Mouse (Mus musculus) heart, embryonic 14.5 days (tissue): Measurements from ENCODE around the gene Gm49601. TPM values are rescaled to one million over a fixed set of nuclear protein-coding genes. Genes with fewer than 3 reads are reported as not detected.

ENCODE experiments used
- ATAC-seq: fragments of 200-750 bp; cut with Nextera tagmentation; 2 replicates; pipeline ENCODE4 v1.8.0; 2017; ENCODE audit warnings: low read depth, moderate TSS enrichment; ENCODE audit not compliant: insufficient number of reproducible peaks, insufficient read depth, low FRiP score
- H3K27ac ChIP-seq, 2 experiments: fragments of 200-500 bp in 1 of 2; fragments of 300-500 bp in 1 of 2; sonication (generic) in 1 of 2; replicated peaks in 1 of 2; 2 replicates each; pipeline ENCODE4 v1.5.1; 2012 to 2014; ENCODE audit warnings: low read depth in 2 of 2, low read length in 2 of 2, control low read depth in 1 of 2, mild to moderate bottlenecking in 1 of 2, mixed read lengths in 1 of 2; ENCODE audit not compliant: control insufficient read depth in 1 of 2, insufficient read depth in 1 of 2
- H3K27me3 ChIP-seq: fragments of 300-500 bp; sonication (generic); 2 replicates; pipeline ENCODE4 v1.6.1; 2014; ENCODE audit warnings: mild to moderate bottlenecking, low read length, control low read depth; ENCODE audit not compliant: control insufficient read depth, insufficient read depth
- H3K36me3 ChIP-seq: fragments of 300-500 bp; sonication (generic); 2 replicates; pipeline ENCODE4 v1.6.1; 2014; ENCODE audit warnings: mild to moderate bottlenecking, control low read depth, low read length, mixed read lengths; ENCODE audit not compliant: control insufficient read depth, insufficient read depth
- H3K4me1 ChIP-seq, 2 experiments: fragments of 200-500 bp in 1 of 2; fragments of 300-500 bp in 1 of 2; sonication (generic) in 1 of 2; 2 replicates each; pipeline ENCODE4 v1.6.1; 2012 to 2014; ENCODE audit warnings: low read length in 2 of 2, control low read depth in 1 of 2, mixed read lengths in 1 of 2; ENCODE audit not compliant: control insufficient read depth in 2 of 2, insufficient read depth in 2 of 2
- H3K4me2 ChIP-seq: fragments of 300-500 bp; sonication (generic); 2 replicates; pipeline ENCODE4 v1.6.1; 2014; ENCODE audit warnings: mild to moderate bottlenecking, low read length
- H3K4me3 ChIP-seq, 2 experiments: fragments of 200-500 bp in 1 of 2; fragments of 300-500 bp in 1 of 2; sonication (generic) in 1 of 2; 2 replicates each; pipeline ENCODE4 v1.5.1; 2012 to 2014; ENCODE audit warnings: low read length in 2 of 2, mild to moderate bottlenecking in 2 of 2, control low read depth in 1 of 2, low read depth in 1 of 2, moderate library complexity in 1 of 2; ENCODE audit not compliant: control insufficient read depth in 1 of 2, insufficient read depth in 1 of 2
- H3K9ac ChIP-seq: fragments of 300-500 bp; sonication (generic); 2 replicates; pipeline ENCODE4 v1.6.1; 2014; ENCODE audit warnings: mild to moderate bottlenecking, low read length
- H3K9me3 ChIP-seq: fragments of 300-500 bp; sonication (generic); 2 replicates; pipeline ENCODE4 v1.6.1; 2016; ENCODE audit warnings: low read length, control low read depth; ENCODE audit not compliant: control insufficient read depth
- WGBS: fragments of 180-500 bp; shearing (Covaris S2); extraction: QIAGEN DNeasy Blood & Tissue Kit; methylation state at CpG from one replicate; pipeline ENCODE4 v1.1.7; 2014; 5-methylcytosine and 5-hydroxymethylcytosine counted together
- polyA plus RNA-seq: library from polyadenylated mRNA; unstranded; fragments of >200 nt; fragmentation: Nextera tagmentation; extraction: Ambion mirVana; gene quantifications from 2 replicates; pipeline ENCODE4 v1.2.1, GENCODE M21; 2014

Gm49601 gene
- polyA plus RNA-seq, 1 experiment from 2014 or later = 1.1 TPM

DNA sequence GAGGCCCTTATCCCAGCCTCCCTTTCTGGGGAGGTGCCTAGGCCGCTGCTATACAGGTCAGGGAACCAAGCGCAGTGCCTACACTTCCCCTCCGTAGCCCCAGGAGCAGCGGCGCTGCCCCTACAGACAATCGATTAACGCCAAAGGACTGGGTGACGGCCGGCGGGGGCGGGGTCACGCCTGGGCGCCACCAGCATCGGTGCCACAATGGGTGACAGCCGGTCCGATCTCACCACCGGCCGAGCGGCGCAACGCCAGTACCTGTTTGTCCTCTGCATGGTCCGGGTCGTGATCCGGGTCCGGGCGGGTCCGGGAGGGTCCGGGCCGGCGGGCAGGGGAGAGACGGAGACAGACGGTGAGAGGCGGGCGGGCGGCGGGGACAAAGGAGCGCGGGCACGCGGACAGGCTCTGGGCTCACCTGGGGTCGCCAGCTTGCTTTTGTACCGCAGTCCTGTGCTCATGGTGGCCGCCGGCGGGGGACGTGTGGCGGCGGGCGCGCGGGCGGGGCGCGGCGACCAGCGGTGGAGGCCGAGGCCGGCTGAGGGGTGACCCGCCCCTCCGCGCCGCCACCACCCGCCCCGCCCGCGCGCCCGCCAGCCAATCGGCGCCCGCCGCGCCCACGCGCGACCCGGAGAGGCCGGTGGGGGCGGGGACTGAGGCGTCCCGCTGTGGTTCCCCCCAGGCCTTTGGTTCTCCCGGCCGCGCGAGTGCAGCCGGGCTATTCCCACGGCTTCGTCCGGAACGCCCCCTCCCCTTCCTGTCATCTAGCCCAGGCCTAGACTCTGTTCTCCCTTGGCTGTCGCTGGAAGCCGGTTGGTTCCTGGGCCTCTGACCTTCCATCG is 3.4 kb upstream of the Gm49601 start, which contains the start of gene Sept5:
Sept5 (minus strand) TSS at position 565 of the 842 bp plus-strand sequence.
- H3K27ac ChIP-seq = no peak within 1 kb of the TSS
- WGBS = under 1% methylated on average over 48 of the region's 93 CpGs
- H3K4me2 ChIP-seq = peak within 1 kb of the TSS; percentile 98
- H3K4me3 ChIP-seq = peak within 1 kb of the TSS; percentile 51 to 74
- H3K27me3 ChIP-seq = peaks cover 55% of the 10 kb centered on the region
- H3K9me3 ChIP-seq = no peaks in the 10 kb centered on the region
- ATAC-seq = peak; percentile 60
- H3K36me3 ChIP-seq = no peaks in the 10 kb centered on the region
- peaks cover 11 to 20% of the 10 kb centered on the region in 2 experiments; a peak in 3 of 4 replicates for H3K4me1 ChIP-seq
- H3K9ac ChIP-seq = peak within 1 kb of the TSS; percentile 80

DNA sequence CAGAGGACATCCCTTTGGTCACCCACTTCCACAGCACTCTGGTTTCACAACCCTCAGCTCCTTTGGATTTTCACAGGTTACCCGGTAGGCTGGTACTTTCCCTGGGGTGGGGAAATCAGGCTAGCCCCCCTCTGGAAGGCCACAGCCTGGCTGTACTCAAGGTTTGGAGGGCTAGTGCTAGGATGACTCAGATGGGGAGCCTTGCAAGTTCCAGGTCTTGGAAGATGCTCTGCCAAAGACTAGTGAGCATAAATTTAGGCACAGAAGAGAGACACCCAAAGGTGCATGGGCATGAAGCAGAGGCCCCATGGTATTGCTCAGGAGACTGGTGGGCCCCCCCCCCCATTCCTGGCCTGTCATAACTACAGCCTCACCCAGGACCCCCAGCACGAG is 2.7 kb upstream of the Gm49601 start:
- WGBS = 45% methylated on average over 2 of the region's 2 CpGs
- ATAC-seq = no peak
- no peaks in the 10 kb centered on the region for H3K9me3 ChIP-seq
- no peaks in the 10 kb centered on the region for H3K36me3 ChIP-seq
- H3K4me1 ChIP-seq = peaks cover 11 to 20% of the 10 kb centered on the region in 2 experiments; a peak in 3 of 4 replicates
- peaks cover 62% of the 10 kb centered on the region for H3K27me3 ChIP-seq
- H3K27ac ChIP-seq = no peak overlapping the region
- H3K4me3 ChIP-seq = peak overlapping the region; percentile 51 to 74
- H3K4me2 ChIP-seq = peak overlapping the region; percentile 98
- H3K9ac ChIP-seq = peak overlapping the region; percentile 80

DNA sequence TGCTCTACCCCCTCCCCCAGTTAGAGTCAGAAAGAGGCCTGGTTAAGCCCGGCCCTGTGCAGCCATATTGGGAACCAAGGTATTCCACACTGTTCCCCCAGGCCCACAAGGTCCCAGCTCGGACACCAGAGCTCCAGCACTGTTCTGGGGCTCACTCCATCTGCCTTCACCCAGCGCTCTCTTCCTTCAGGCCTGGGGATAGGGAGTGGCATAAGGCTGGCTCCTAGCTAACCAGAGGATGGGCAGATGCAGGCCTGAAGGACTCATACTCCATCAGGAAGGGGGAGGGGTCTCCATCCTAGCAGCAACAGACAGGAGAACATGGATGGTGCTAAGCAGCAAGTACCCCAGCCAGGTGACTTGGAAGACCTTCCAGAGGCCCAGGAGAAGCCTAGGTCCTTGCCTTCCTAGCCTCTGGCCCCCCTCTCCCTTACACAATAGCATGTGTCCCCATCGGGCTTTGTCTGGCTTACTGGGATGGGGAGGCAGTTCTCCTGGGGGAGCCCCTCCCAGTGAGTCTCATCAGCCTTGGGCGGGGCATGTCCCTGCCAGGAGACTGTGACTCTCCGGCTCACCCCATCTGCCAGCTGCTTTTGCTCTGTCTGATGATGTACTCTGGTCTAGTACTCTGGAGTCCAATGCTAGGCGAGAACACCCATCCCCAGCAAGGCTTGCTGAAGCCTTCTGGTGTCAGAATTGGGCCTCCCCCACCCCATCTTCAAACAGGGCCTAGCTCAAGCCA is 2.1 kb upstream of the Gm49601 start:
- peaks cover 68% of the 10 kb centered on the region for H3K27me3 ChIP-seq
- no peak overlapping the region for H3K27ac ChIP-seq
- H3K4me1 ChIP-seq = peaks cover 11 to 20% of the 10 kb centered on the region in 2 experiments; a peak in 3 of 4 replicates
- peak overlapping the region in 1 of 2 experiments; percentile 74; a peak in 1 of 4 replicates for H3K4me3 ChIP-seq
- no peaks in the 10 kb centered on the region for H3K36me3 ChIP-seq
- H3K9ac ChIP-seq = no peak overlapping the region
- H3K9me3 ChIP-seq = no peaks in the 10 kb centered on the region
- no peak for ATAC-seq
- peak overlapping the region; percentile 98 for H3K4me2 ChIP-seq
- 81% methylated on average over 7 of the region's 7 CpGs for WGBS

DNA sequence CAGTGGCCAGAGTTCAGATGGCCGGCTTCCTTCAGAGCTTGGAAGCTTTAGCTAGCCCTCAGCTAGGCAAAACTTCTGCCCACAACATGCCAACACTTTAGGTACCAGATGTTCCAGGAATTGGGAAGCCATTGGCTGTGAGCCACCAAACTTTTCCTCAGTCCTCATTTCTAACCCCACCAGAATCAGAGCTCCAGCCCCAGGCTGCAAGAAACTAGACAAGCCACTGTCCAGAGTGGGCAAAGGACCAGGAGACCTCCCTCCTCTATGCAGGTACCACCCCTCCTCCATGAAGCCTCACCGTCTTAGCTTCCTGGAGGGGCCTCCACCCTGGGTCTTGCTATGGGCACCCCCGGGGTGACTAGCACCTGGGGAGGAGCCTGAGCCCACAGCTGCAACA is 936 bp upstream of the Gm49601 start:
- Histone ChIP-seq H3K27me3 (peaks cover 80% of the 10 kb centered on the region), H3K4me2 (peak overlapping the region; percentile 77)
- WGBS = 55% methylated on average over 3 of the region's 3 CpGs

DNA sequence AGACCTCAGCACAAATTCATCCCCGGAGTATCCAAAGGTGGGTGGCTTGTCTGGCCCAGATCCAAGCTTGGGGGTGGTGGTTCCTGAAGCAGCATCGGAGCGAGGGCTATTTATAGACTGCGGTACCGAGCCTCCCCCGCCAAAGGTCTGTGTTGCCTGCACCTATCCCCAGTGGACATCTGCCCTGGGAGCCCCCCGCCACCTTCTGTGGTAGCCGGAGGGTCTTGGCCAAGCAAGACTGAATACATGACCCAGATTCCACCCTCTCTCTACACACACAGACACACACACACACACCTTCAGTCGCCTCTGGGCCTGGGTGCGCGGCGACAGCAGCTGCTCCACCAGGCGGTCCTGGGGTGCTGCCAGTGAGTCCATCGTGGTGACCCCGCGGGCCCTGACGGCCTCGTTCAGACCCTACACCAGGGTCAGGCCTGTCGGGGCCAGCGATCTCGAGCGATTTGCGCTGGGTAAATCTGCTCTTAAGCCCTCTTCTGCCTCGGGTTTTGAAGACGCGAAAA is 376 bp downstream of the Gm49601 start:
- H3K4me3 ChIP-seq = peak overlapping the region; percentile 49 to 52
- peaks cover 20 to 33% of the 10 kb centered on the region in 2 experiments; a peak in 3 of 4 replicates for H3K4me1 ChIP-seq
- peak overlapping the region; percentile 63 for H3K9ac ChIP-seq
- no peaks in the 10 kb centered on the region for H3K9me3 ChIP-seq
- H3K4me2 ChIP-seq = peak overlapping the region; percentile 77
- peaks cover 84% of the 10 kb centered on the region for H3K27me3 ChIP-seq
- H3K36me3 ChIP-seq = no peaks in the 10 kb centered on the region
- 8% methylated on average over 26 of the region's 26 CpGs for WGBS
- no peak overlapping the region for H3K27ac ChIP-seq
- no peak for ATAC-seq

More for the DNA sequence above, 936 bp upstream of the Gm49601 start:
- Histone ChIP-seq H3K4me1 (peaks cover 11 to 20% of the 10 kb centered on the region in 2 experiments; a peak in 3 of 4 replicates), H3K27ac (no peak overlapping the region), H3K9me3 (no peaks in the 10 kb centered on the region), H3K36me3 (no peaks in the 10 kb centered on the region), H3K9ac (no peak overlapping the region), H3K4me3 (no peak overlapping the region)
- ATAC-seq = no peak

DNA sequence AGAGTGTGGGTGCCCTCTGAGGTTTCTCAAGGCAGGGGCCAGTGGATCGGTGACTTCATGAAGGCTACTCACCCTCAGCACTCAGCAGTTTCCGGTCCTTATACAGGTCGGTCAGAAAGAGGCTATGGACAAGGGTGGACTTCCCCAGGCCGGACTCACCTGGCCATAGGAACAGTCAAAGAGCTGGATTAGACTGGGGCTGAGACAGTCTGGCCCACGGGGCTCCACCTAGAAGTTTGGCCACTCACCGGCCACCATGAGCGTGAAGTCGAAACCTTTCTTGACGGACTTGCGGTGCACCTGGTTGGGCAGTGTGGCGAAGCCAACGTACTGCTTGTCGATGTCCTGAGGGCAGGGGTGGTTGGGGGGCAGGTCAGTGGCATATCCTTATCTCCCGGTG is 1.1 kb downstream of the Gm49601 start:
- peaks cover 18 to 36% of the 10 kb centered on the region in 2 experiments; a peak in 3 of 4 replicates for H3K4me1 ChIP-seq
- no peak for ATAC-seq
- H3K27ac ChIP-seq = no peak overlapping the region
- H3K9me3 ChIP-seq = no peaks in the 10 kb centered on the region
- H3K4me2 ChIP-seq = no peak overlapping the region
- no peaks in the 10 kb centered on the region for H3K36me3 ChIP-seq
- H3K9ac ChIP-seq = no peak overlapping the region
- 42% methylated on average over 14 of the region's 14 CpGs for WGBS
- peaks cover 85% of the 10 kb centered on the region for H3K27me3 ChIP-seq
- no peak overlapping the region for H3K4me3 ChIP-seq

DNA sequence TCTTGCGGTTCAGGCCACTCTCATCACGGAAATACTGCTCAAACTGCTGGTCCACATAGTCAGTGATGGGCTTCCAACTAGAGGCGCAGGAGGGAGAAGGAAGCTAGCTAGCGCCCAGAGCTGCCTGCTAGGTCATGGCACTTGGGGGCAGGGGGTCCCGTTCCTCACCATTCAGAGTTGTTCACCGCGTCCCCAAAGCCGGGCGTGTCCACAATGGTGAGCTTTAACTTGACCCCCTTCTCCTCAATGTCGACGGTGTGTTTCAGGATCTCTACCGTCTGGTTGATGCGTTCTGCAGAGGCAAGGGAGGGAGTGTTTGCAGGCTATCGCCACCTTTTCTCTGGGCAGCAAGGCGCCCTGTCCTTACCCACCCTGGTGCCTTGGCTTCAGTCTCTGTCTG is 1.6 kb downstream of the Gm49601 start:
- H3K27ac ChIP-seq = no peak overlapping the region
- H3K4me3 ChIP-seq = no peak overlapping the region
- no peak overlapping the region for H3K9ac ChIP-seq
- peaks cover 17 to 36% of the 10 kb centered on the region in 2 experiments; a peak in 3 of 4 replicates for H3K4me1 ChIP-seq
- H3K9me3 ChIP-seq = no peaks in the 10 kb centered on the region
- no peak overlapping the region for H3K4me2 ChIP-seq
- ATAC-seq = no peak
- no peaks in the 10 kb centered on the region for H3K36me3 ChIP-seq
- WGBS = 35% methylated on average over 15 of the region's 15 CpGs
- H3K27me3 ChIP-seq = peaks cover 90% of the 10 kb centered on the region
